Mouse (Mus musculus) kidney, postnatal 0 days (tissue): ENCODE measurements around the gene Ube2b. TPM values are rescaled to one million over a fixed set of nuclear protein-coding genes. Genes with fewer than 3 reads are reported as not detected.

ENCODE experiments used
- ATAC-seq: fragments of 200-750 bp; cut with Nextera tagmentation; replicated peaks from 2 replicates; pipeline ENCODE4 v1.8.0; 2017; ENCODE audit warnings: low read depth, moderate number of reproducible peaks, moderate TSS enrichment, moderate library complexity; ENCODE audit not compliant: low FRiP score
- DNase-seq: peaks from one replicate; pipeline ENCODE4 v3.0.0-alpha.2; 2016; ENCODE audit warnings: low spot score
- H3K27ac ChIP-seq: fragments of 300-500 bp; sonication (generic); 2 replicates; pipeline ENCODE4 v1.5.1; 2014; ENCODE audit warnings: mild to moderate bottlenecking
- H3K27me3 ChIP-seq: fragments of 300-500 bp; sonication (generic); 2 replicates; pipeline ENCODE4 v1.6.1; 2014; ENCODE audit warnings: low read length, mixed read lengths; ENCODE audit not compliant: insufficient read depth
- H3K36me3 ChIP-seq: fragments of 300-500 bp; sonication (generic); 2 replicates; pipeline ENCODE4 v1.6.1; 2014; ENCODE audit warnings: low read length, mixed read lengths; ENCODE audit not compliant: insufficient read depth
- H3K4me1 ChIP-seq: fragments of 300-500 bp; sonication (generic); replicated peaks from 2 replicates; pipeline ENCODE4 v1.6.1; 2014; ENCODE audit warnings: antibody characterized with exemption, low read length, mixed read lengths; ENCODE audit not compliant: insufficient read depth
- H3K4me2 ChIP-seq: fragments of 300-500 bp; sonication (generic); 2 replicates; pipeline ENCODE4 v1.6.1; 2014; ENCODE audit warnings: mild to moderate bottlenecking, low read length, moderate library complexity, mixed read lengths
- H3K4me3 ChIP-seq: fragments of 300-500 bp; sonication (generic); replicated peaks from 2 replicates; pipeline ENCODE4 v1.5.1; 2014; ENCODE audit warnings: low read depth, low read length
- H3K9ac ChIP-seq: fragments of 300-500 bp; sonication (generic); 2 replicates; pipeline ENCODE4 v1.6.1; 2014; ENCODE audit warnings: low read depth, low read length
- H3K9me3 ChIP-seq: fragments of 300-500 bp; sonication (generic); replicated peaks from 2 replicates; pipeline ENCODE4 v1.6.1; 2016; ENCODE audit warnings: low read length, inconsistent platforms, mixed read lengths
- CTCF ChIP-seq: IDR thresholded peaks from 2 replicates; pipeline ENCODE4 v1.5.1; 2016; ENCODE audit warnings: antibody characterized with exemption, low read depth, mild to moderate bottlenecking, moderate library complexity
- WGBS: fragments of 180-500 bp; shearing (Covaris S2); extraction: QIAGEN DNeasy Blood & Tissue Kit; methylation state at CpG from one replicate; pipeline ENCODE4 v1.1.7; 2014; 5-methylcytosine and 5-hydroxymethylcytosine counted together
- polyA plus RNA-seq: library from polyadenylated mRNA; unstranded; fragments of >200 nt; fragmentation: Nextera tagmentation; extraction: Ambion mirVana; gene quantifications from 2 replicates; pipeline ENCODE4 v1.2.1, GENCODE M21; 2015

The Ube2b gene
- polyA plus RNA-seq, 1 experiment from 2014 or later: 255 TPM

- no peaks in the 10 kb centered on the region for H3K4me1 ChIP-seq
- no peak overlapping the region for H3K9ac ChIP-seq
- H3K36me3 ChIP-seq: peaks cover 23% of the 10 kb centered on the region
Observed at GRCm38 (mm10) chr11:51971644-51972043, 28.9 kb downstream of the Ube2b start.

GRCm38 (mm10) chr11:51969511-51969910, 31.1 kb downstream of the Ube2b start:
- Histone ChIP-seq H3K4me3 (no peak overlapping the region), H3K4me1 (no peaks in the 10 kb centered on the region), H3K9me3 (no peaks in the 10 kb centered on the region), H3K9ac (no peak overlapping the region), H3K27ac (no peak overlapping the region), H3K4me2 (no peak overlapping the region), H3K36me3 (peaks cover 21% of the 10 kb centered on the region), H3K27me3 (no peaks in the 10 kb centered on the region)
- 91% methylated on average over 2 of the region's 2 CpGs for WGBS
- ATAC-seq (no peak), DNase-seq (no peak)
- peak; percentile 19; the same call in 1 of the 2 replicates for TF ChIP-seq CTCF

More at GRCm38 (mm10) chr11:51971644-51972043, 28.9 kb downstream of the Ube2b start:
- ATAC-seq (no peak), DNase-seq (no peak)
- no peak for TF ChIP-seq CTCF
- Histone ChIP-seq H3K4me3 (no peak overlapping the region), H3K4me2 (no peak overlapping the region), H3K27ac (no peak overlapping the region), H3K9me3 (no peaks in the 10 kb centered on the region), H3K27me3 (no peaks in the 10 kb centered on the region)
- WGBS: 93% methylated on average over 6 of the region's 6 CpGs

GRCm38 (mm10) chr11:51968896-51969295, 31.7 kb downstream of the Ube2b start:
- no peaks in the 10 kb centered on the region for H3K27me3 ChIP-seq
- H3K4me2 ChIP-seq: no peak overlapping the region
- peaks cover 19% of the 10 kb centered on the region; the same call in 1 of the 2 replicates for H3K36me3 ChIP-seq
- no peaks in the 10 kb centered on the region for H3K9me3 ChIP-seq
- ATAC-seq (no peak), DNase-seq (no peak)
- no peak overlapping the region for H3K4me3 ChIP-seq
- no peaks in the 10 kb centered on the region for H3K4me1 ChIP-seq
- TF ChIP-seq CTCF: no peak
- 92% methylated on average over 9 of the region's 9 CpGs for WGBS
- H3K9ac ChIP-seq: no peak overlapping the region
- no peak overlapping the region for H3K27ac ChIP-seq

GRCm38 (mm10) chr11:51967443-51968401, 32.8 kb downstream of the Ube2b start, which contains the start of gene Cdkn2aipnl:
TSS of gene Cdkn2aipnl (plus strand) at chr11:51967661.
- peak; percentile 93 for DNase-seq
- Histone ChIP-seq H3K9ac (peak within 1 kb of the TSS; percentile 74), H3K27me3 (no peaks in the 10 kb centered on the region), H3K36me3 (peaks cover 14% of the 10 kb centered on the region; the same call in 1 of the 2 replicates), H3K4me1 (no peaks in the 10 kb centered on the region), H3K4me2 (peak within 1 kb of the TSS; percentile 89), H3K9me3 (no peaks in the 10 kb centered on the region), H3K27ac (no peak within 1 kb of the TSS; the same call in 1 of the 2 replicates), H3K4me3 (peak within 1 kb of the TSS; percentile 60)
- ATAC-seq: peak; percentile 92
- TF ChIP-seq CTCF: peak; percentile 89
- WGBS: under 1% methylated on average over 58 of the region's 63 CpGs

- TF ChIP-seq CTCF: no peak
- no peak for ATAC-seq
- 81% methylated on average over 5 of the region's 5 CpGs for WGBS
Observed at GRCm38 (mm10) chr11:51966651-51967050, 33.9 kb downstream of the Ube2b start.

GRCm38 (mm10) chr11:51962277-51962676, 38.3 kb downstream of the Ube2b start:
- Histone ChIP-seq H3K27ac (no peak overlapping the region), H3K36me3 (no peaks in the 10 kb centered on the region), H3K27me3 (no peaks in the 10 kb centered on the region), H3K4me2 (no peak overlapping the region), H3K4me1 (no peaks in the 10 kb centered on the region), H3K4me3 (no peak overlapping the region), H3K9ac (no peak overlapping the region), H3K9me3 (no peaks in the 10 kb centered on the region)
- ATAC-seq: no peak
- DNase-seq: no peak
- no peak for TF ChIP-seq CTCF
- WGBS: 93% methylated on average over 7 of the region's 7 CpGs

More at GRCm38 (mm10) chr11:51966651-51967050, 33.9 kb downstream of the Ube2b start:
- H3K9me3 ChIP-seq: no peaks in the 10 kb centered on the region
- H3K4me3 ChIP-seq: no peak overlapping the region
- no peak overlapping the region for H3K4me2 ChIP-seq
- H3K9ac ChIP-seq: no peak overlapping the region
- H3K36me3 ChIP-seq: peaks cover 9% of the 10 kb centered on the region; the same call in 1 of the 2 replicates
- H3K27ac ChIP-seq: no peak overlapping the region
- H3K4me1 ChIP-seq: no peaks in the 10 kb centered on the region
- no peaks in the 10 kb centered on the region for H3K27me3 ChIP-seq
- DNase-seq: no peak
